Mouse (Mus musculus) liver, embryonic 14.5 days (tissue): ENCODE results near the gene Krtap16-1.

Experiments used
- CTCF ChIP-seq: IDR thresholded peaks from 2 replicates; pipeline ENCODE4 v1.5.1; 2016; ENCODE audit warnings: antibody characterized with exemption, low read depth, control low read depth
- EP300 ChIP-seq: IDR thresholded peaks from 2 replicates; pipeline ENCODE4 v1.6.1; 2016; ENCODE audit warnings: antibody characterized with exemption, low read depth

- TF ChIP-seq CTCF (no peak), EP300 (no peak)
Observed at GRCm38 (mm10) chr11:99937751-99938264, 48.6 kb downstream of the Krtap16-1 start.
